Mouse (Mus musculus): ENCODE measurements around the gene Prx. TPM values are rescaled to one million over a fixed set of nuclear protein-coding genes. Genes with fewer than 3 reads are reported as not detected.
A peak's percentile ranks its signal among the peaks of the same experiment; 100 is the strongest.

Prx gene
- total RNA-seq, 1 experiment from 2014 or later: 1.8 TPM

GRCm38 (mm10) chr7:27510809-27511208 is 11.7 kb downstream of the Prx start:
- ATAC-seq (replicated peaks; ENCODE audit: low read depth, poor library complexity, severe bottlenecking): no peak

GRCm38 (mm10) chr7:27514961-27515360 is 15.8 kb downstream of the Prx start:
- ATAC-seq (replicated peaks; ENCODE audit: low read depth, poor library complexity, severe bottlenecking): no peak

GRCm38 (mm10) chr7:27518314-27518713 is 19.2 kb downstream of the Prx start:
- no peak for ATAC-seq (replicated peaks; ENCODE audit: low read depth, poor library complexity, severe bottlenecking)

DNA sequence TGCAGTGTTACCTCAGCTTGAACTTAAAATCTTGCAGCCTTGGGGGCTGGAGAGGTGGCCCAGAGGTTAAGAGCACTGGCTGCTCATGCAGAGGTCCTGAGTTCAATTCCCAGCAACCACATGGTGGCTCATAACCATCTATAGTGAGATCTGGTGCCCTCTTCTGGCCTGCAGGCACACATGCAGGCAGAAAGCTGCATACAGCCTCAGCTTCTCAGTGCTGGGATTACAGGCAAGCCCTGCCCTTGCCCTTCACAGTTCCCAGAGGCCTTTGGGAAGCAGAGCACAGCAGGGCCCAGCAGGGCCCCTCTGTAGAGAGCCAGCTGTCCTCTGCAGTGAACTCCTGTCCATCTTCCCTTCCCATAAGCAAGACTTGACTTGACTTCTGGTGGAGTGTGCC is 21.0 kb downstream of the Prx start:
- no peak for ATAC-seq (replicated peaks; ENCODE audit: low read depth, poor library complexity, severe bottlenecking)

- no peak for ATAC-seq (replicated peaks; ENCODE audit: low read depth, poor library complexity, severe bottlenecking)
These were observed 21.5 kb downstream of the Prx start for GRCm38 (mm10) chr7:27520599-27520998.

DNA sequence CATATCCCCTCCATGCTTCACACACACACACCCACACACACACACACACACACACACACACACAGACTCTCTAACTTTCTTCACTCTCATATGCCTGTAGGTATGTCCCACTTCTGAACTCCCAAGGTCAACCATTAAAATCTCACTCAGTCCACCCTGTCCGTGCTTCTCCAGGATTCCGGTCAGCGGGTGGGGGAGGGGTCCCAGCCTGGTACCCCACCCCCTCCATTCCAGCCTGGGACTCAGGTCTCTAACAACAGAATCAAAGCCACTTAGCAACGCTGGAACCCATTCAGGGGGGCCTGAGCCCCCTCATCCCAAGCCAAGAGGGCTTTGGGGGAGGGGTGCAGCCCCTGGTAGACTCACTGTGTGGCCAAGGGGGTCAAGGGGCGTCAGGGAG is 23.8 kb downstream of the Prx start, which contains the start of gene Hipk4:
TSS of gene Hipk4 (plus strand) at position 301 of the 400 bp plus-strand sequence.
- no peak for ATAC-seq (replicated peaks; ENCODE audit: low read depth, poor library complexity, severe bottlenecking)

DNA sequence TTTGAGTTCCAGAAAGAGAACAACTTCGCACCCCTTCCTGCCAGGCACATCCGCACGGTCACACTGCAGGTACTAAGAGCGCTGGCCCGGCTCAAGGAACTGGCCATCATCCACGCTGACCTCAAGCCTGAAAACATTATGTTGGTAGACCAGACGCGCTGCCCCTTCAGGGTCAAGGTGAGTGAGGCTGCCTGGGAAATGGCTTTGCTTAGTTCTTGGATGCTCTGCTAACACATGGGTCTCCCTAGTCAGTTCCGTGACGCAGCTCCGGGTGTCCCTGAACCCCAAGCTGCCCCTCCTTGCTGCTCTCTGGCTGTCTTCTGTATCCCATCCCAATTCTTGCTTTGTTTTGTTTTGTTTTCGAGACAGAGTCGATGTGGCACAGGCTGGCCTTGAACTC is 24.7 kb downstream of the Prx start:
- no peak for ATAC-seq (replicated peaks; ENCODE audit: low read depth, poor library complexity, severe bottlenecking)

- peak; percentile 86 for ATAC-seq (replicated peaks; ENCODE audit: low read depth, poor library complexity, severe bottlenecking)
These were observed 27.1 kb downstream of the Prx start for GRCm38 (mm10) chr7:27526039-27526827.

- no peak for ATAC-seq (replicated peaks; ENCODE audit: low read depth, poor library complexity, severe bottlenecking)
These were observed 29.9 kb downstream of the Prx start for GRCm38 (mm10) chr7:27529070-27529469.

DNA sequence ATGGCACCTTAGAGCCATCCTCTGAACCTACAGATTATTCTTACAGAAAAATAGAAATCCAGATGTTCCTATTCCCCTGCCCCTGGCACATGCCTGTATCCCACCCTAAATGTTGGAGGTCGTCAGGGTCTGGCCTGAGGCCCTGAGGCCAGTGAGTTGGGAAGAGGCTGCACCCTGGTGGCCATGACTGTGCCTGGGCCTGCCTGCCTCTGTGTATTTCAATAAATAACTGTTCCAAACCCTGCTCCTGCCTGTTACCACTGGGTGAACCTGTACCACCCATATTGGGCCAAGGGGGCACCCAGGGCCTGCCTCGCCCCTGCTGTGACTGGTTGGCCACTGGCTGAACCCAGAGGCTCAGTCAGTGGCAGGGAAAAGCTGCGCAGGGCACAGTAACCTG is 31.8 kb downstream of the Prx start:
- no peak for ATAC-seq (replicated peaks; ENCODE audit: low read depth, poor library complexity, severe bottlenecking)

- ATAC-seq (replicated peaks; ENCODE audit: low read depth, poor library complexity, severe bottlenecking): no peak
These were observed 32.6 kb downstream of the Prx start for GRCm38 (mm10) chr7:27531707-27532106.

DNA sequence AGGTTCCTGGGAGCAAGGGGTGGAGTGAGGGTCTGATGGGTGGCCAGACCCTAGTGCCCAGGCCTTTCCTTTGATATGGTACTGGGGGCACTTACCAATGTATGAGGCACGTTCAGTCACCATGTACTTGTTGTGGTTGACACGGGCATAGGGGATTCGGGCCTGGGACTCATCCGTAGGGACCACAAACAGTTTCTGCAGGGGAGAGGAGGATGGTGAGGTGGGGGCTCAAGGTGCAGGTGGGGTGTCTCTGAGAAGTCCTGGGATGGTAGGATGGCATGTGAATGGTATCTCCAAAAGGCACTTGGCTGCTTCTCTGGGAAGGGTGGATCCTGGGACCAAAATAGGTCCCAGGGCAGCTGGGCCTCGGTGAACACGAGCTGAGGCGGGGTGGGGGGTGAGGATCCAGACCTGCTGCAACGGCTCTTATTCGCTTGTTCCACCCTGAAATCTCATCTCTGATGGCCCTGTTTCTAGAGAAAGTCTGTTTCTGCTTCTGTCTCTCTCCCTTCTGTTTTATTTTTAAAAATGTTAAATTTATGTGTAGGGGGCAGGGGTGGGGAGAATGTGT is 33.4 kb downstream of the Prx start:
- no peak for ATAC-seq (replicated peaks; ENCODE audit: low read depth, poor library complexity, severe bottlenecking)

- peak; percentile 53; the same call in 1 of the 2 replicates for ATAC-seq (replicated peaks; ENCODE audit: low read depth, poor library complexity, severe bottlenecking)
These were observed 36.3 kb downstream of the Prx start for GRCm38 (mm10) chr7:27535386-27535785.

DNA sequence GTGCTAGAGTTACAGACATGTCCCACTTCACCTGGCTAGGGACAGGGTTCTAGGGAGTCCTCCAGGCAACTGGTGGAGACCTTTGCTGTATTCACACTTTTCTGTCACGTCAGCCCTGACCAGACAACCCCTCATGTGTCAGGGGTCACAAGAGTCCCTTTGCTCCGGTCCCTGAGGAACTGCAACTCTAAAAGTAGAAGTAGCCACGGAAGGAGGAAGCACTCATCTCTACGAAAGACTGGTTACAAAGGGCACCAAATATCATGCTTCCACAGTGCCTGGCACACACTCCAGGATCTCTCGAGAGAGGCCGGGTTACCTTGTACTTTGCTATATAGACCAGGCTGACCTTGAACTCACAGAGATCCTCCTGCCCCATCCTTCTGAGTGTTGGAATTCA is 37.5 kb downstream of the Prx start:
- ATAC-seq (replicated peaks; ENCODE audit: low read depth, poor library complexity, severe bottlenecking): no peak

- no peak for ATAC-seq (replicated peaks; ENCODE audit: low read depth, poor library complexity, severe bottlenecking)
These were observed 38.9 kb downstream of the Prx start for GRCm38 (mm10) chr7:27537998-27538397.

DNA sequence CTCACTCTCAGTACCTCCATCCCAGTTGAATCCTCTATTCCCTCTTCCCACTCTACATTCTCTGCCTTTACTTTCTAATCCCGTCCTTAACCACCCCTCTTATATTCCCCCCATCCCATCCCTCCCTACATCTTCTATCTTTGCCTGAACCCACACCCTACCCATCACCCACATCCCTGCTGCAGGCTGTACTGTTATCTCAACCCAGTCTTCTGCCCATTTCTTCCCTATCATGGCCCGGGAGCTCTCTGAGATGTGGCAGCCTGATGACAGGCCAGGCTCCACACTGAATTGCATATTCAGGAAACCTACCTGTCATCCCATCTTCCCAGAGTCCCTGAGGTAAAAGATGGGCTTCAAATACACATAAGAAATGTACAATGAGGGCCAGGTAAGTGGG is 39.7 kb downstream of the Prx start:
- ATAC-seq (replicated peaks; ENCODE audit: low read depth, poor library complexity, severe bottlenecking): no peak

DNA sequence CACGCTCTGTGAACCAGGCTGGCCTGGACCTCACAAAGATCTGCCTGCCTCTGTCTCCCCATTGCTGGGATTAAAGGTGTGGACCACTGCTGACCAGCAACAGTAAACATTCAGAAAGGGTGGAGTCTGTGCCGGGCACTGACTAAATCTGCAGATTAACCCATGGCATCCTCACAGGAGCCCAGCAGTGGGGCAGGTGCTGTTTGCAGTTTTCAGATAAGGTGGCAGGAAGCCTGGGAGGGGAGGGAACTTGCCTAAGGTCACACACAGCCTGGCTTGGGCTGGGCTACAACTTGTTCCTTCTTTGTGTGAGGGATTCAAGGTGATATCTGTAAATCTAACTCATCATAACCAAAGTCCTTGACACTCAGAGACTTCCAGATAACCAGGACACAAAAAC is 41.4 kb downstream of the Prx start:
- no peak for ATAC-seq (replicated peaks; ENCODE audit: low read depth, poor library complexity, severe bottlenecking)

DNA sequence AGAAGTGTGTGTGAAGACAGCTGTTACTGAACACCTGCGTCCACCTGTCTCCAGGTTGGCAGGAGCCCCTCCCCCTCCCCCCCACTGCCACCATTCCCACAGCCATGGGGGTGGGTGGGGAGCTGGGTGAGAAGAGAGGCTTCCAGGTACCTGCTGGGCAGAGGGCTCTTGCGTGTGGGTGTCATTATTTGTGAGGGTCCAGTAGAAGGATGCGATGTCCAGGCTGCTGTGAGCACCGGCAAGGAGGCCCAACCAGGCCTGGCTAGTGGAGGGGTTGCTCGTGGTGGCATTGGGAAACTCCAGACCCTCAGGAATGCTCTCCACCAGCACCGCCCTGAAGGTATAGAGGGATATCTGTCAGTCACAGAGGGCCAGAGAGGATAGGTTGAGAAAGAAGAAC is 41.8 kb downstream of the Prx start:
- no peak for ATAC-seq (replicated peaks; ENCODE audit: low read depth, poor library complexity, severe bottlenecking)

DNA sequence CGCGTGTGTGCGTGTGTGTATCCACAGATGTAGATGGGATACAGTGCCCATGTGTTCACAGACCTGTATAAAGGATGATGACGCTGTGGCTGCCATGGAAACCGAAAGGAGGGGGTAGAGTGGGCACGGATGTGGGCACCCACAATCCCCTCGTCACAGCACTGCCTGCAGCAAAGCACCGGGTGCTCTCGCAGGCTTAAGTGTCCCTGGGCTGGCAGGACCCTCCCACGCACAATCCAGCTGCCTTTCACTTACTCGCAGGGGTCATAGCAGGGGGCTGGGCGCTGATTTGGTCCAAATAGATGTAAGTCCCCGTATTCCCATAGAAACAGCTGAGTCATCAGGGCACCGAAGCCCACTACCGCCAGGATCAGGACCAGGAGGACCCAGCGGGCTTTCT is 42.3 kb downstream of the Prx start:
- ATAC-seq (replicated peaks; ENCODE audit: low read depth, poor library complexity, severe bottlenecking): peak; percentile 78

GRCm38 (mm10) chr7:27541922-27542321 is 42.8 kb downstream of the Prx start:
- ATAC-seq (replicated peaks; ENCODE audit: low read depth, poor library complexity, severe bottlenecking): no peak

- ATAC-seq (replicated peaks; ENCODE audit: low read depth, poor library complexity, severe bottlenecking): peak; percentile 70
These were observed 43.4 kb downstream of the Prx start for GRCm38 (mm10) chr7:27542392-27543033.
